Comparison of ENCODE assay signal across 22 mouse cellular contexts in genomic region chr8:128352821-128353220, GRCm38 (mm10).
"Had no signal": no experiment of that assay in that cellular context is flagged by ENCODE, and none has a peak within 500 bp of the region (broad histone marks: within the 10 kb centered on the region; RNA-seq: fewer than 3 reads in every experiment).

No protein-coding gene starts in this region.

- H3K9ac ChIP-seq: liver, postnatal 0 days; lung, embryonic 15.5 days; midbrain, embryonic 13.5 days; midbrain, embryonic 15.5 days; neural tube, embryonic 13.5 days; neural tube, embryonic 15.5 days; stomach, embryonic 15.5 days had no signal

- H3K4me3 ChIP-seq: lung, embryonic 15.5 days; megakaryocyte, embryonic 14.5 days; midbrain, embryonic 13.5 days; midbrain, embryonic 15.5 days; neural tube, embryonic 13.5 days; neural tube, embryonic 15.5 days; stomach, embryonic 15.5 days had no signal

- H3K27me3 ChIP-seq: lung, embryonic 15.5 days; midbrain, embryonic 15.5 days; neural tube, embryonic 13.5 days; neural tube, embryonic 15.5 days; stomach, embryonic 15.5 days had no signal

- ATAC-seq: liver, postnatal 0 days; lung, postnatal 0 days; midbrain, embryonic 13.5 days; midbrain, embryonic 15.5 days had no signal

- H3K27ac ChIP-seq: lung, embryonic 15.5 days; macrophage; midbrain, embryonic 13.5 days; midbrain, embryonic 15.5 days; neural tube, embryonic 13.5 days; neural tube, embryonic 15.5 days; stomach, embryonic 15.5 days had no signal

- H3K4me2 ChIP-seq: lung, embryonic 15.5 days; midbrain, embryonic 11.5 days; midbrain, embryonic 13.5 days; midbrain, embryonic 15.5 days; neural tube, embryonic 13.5 days; neural tube, embryonic 15.5 days; stomach, embryonic 15.5 days had no signal

- DNase-seq: liver, postnatal 0 days; lung, adult 2 months; lung, postnatal 14 days; lung, postnatal 36 days; retina, postnatal 1 day; right cerebral cortex, adult 18-20 months; right cerebral cortex, postnatal 25 days; right cerebral cortex, postnatal 4 days; spleen, adult 18-20 months; thymus, adult 18-20 months; thymus, postnatal 14 days; thymus, postnatal 36 days had no signal

- H3K36me3 ChIP-seq: lung, embryonic 15.5 days; midbrain, embryonic 13.5 days; midbrain, embryonic 15.5 days; neural tube, embryonic 13.5 days; neural tube, embryonic 15.5 days; stomach, embryonic 15.5 days had no signal

- H3K9me3 ChIP-seq: lung, embryonic 15.5 days; midbrain, embryonic 13.5 days; midbrain, embryonic 15.5 days; neural tube, embryonic 13.5 days; neural tube, embryonic 15.5 days; stomach, embryonic 15.5 days had no signal
